Mouse (Mus musculus) embryonic fibroblast, embryonic 13.5 days (primary cell): ENCODE measurements around the gene Strn4.

Source experiments
- CTCF ChIP-seq: IDR thresholded peaks from 2 replicates; pipeline ENCODE4 v1.5.1; 2011; ENCODE audit warnings: mild to moderate bottlenecking, control low read depth, low read length, moderate library complexity, borderline replicate concordance; ENCODE audit not compliant: insufficient read depth
- POLR2A ChIP-seq: IDR thresholded peaks from 2 replicates; pipeline ENCODE4 v1.6.1; 2011; ENCODE audit warnings: low read depth, mild to moderate bottlenecking, control low read depth, low read length, moderate library complexity

DNA sequence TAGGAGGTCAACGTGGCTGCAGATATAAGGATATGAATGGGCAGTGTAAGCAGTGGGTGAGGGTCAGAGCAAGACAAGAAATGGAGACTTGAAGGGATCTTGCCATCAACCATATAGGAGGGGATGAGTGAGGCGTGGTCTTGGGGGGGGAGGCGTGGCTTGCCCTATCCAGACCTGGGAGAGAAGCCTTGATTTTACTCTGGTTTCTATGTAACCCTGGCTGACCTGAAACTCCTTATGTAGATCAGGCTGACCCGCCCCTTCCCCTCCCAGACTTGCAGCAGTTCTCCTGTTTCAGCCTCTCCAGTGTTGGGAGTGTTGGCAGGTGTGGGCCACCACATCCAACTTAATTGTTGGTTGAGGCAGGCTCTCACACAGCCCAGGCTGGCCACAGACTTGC is 68.6 kb downstream of the Strn4 start:
- TF ChIP-seq CTCF (no peak), POLR2A (no peak)
